Mouse (Mus musculus) fat pad, adult 2 months (tissue): ENCODE results near the gene Carmil1.

Source experiments
- DNase-seq: peaks from one replicate; pipeline ENCODE4 v3.0.0-alpha.2; 2011; ENCODE audit warnings: low read depth, low spot score; ENCODE audit errors: extremely low read depth

Gene Carmil1

GRCm38 (mm10) chr13:24280439-24281431 is at the start of gene Carmil1:
Gene Carmil1, minus strand, starts transcription at chr13:24280795.
- DNase-seq, result no peak

- no peak for DNase-seq
Observed at GRCm38 (mm10) chr13:24330128-24330527, 49.5 kb upstream of the Carmil1 start.

GRCm38 (mm10) chr13:24328036-24328817 is 47.6 kb upstream of the Carmil1 start:
- no peak for DNase-seq

GRCm38 (mm10) chr13:24327201-24327600 is 46.6 kb upstream of the Carmil1 start, which contains the start of gene Cmah:
Gene Cmah, plus strand, starts transcription at chr13:24327404.
- no peak for DNase-seq

GRCm38 (mm10) chr13:24321313-24321712 is 40.7 kb upstream of the Carmil1 start:
- DNase-seq, result no peak

- DNase-seq, result peak; percentile 72
Observed at GRCm38 (mm10) chr13:24318618-24319017, 38.0 kb upstream of the Carmil1 start.

GRCm38 (mm10) chr13:24316563-24316962 is 36.0 kb upstream of the Carmil1 start:
- no peak for DNase-seq

- DNase-seq, result no peak
Observed at GRCm38 (mm10) chr13:24311011-24311940, 30.7 kb upstream of the Carmil1 start.

- DNase-seq, result no peak
Observed at GRCm38 (mm10) chr13:24306248-24306647, 25.7 kb upstream of the Carmil1 start.

GRCm38 (mm10) chr13:24305486-24305885 is 24.9 kb upstream of the Carmil1 start:
- DNase-seq, result no peak

GRCm38 (mm10) chr13:24297252-24297651 is 16.7 kb upstream of the Carmil1 start:
- no peak for DNase-seq

GRCm38 (mm10) chr13:24287381-24287780 is 6.8 kb upstream of the Carmil1 start:
- no peak for DNase-seq

- no peak for DNase-seq
Observed at GRCm38 (mm10) chr13:24279762-24280438, 695 bp downstream of the Carmil1 start.

GRCm38 (mm10) chr13:24279407-24279761 is 1.2 kb downstream of the Carmil1 start:
- DNase-seq, result no peak

GRCm38 (mm10) chr13:24272740-24273377 is 7.7 kb downstream of the Carmil1 start:
- no peak for DNase-seq

GRCm38 (mm10) chr13:24269100-24269465 is 11.5 kb downstream of the Carmil1 start:
- DNase-seq, result no peak

GRCm38 (mm10) chr13:24268355-24269099 is 12.1 kb downstream of the Carmil1 start:
- DNase-seq, result no peak

- no peak for DNase-seq
Observed at GRCm38 (mm10) chr13:24264760-24265159, 15.8 kb downstream of the Carmil1 start.

GRCm38 (mm10) chr13:24263560-24263959 is 17.0 kb downstream of the Carmil1 start:
- DNase-seq, result no peak
